Mouse (Mus musculus) lung, embryonic 14.5 days (tissue): Measurements from ENCODE around the gene Gm49337. TPM values are rescaled to one million over a fixed set of nuclear protein-coding genes. Genes with fewer than 3 reads are reported as not detected.

Experiments used
- ATAC-seq: fragments of 200-750 bp; cut with Nextera tagmentation; 2 replicates; pipeline ENCODE4 v1.8.0; 2017; ENCODE audit warnings: mild to moderate bottlenecking, moderate TSS enrichment, moderate library complexity; ENCODE audit not compliant: insufficient read depth
- DNase-seq: peaks from one replicate; pipeline ENCODE4 v3.0.0-alpha.2; 2015
- H3K27ac ChIP-seq: fragments of 300-500 bp; sonication (generic); 2 replicates; pipeline ENCODE4 v1.5.1; 2014; ENCODE audit warnings: low read depth, mild to moderate bottlenecking, moderate library complexity
- H3K27me3 ChIP-seq: fragments of 300-500 bp; sonication (generic); 2 replicates; pipeline ENCODE4 v1.6.1; 2014; ENCODE audit warnings: low read length, control low read depth; ENCODE audit not compliant: insufficient read depth
- H3K36me3 ChIP-seq: fragments of 300-500 bp; sonication (generic); 2 replicates; pipeline ENCODE4 v1.6.1; 2014; ENCODE audit warnings: control low read depth; ENCODE audit not compliant: insufficient read depth
- H3K4me1 ChIP-seq: fragments of 300-500 bp; sonication (generic); 2 replicates; pipeline ENCODE4 v1.6.1; 2014; ENCODE audit warnings: antibody characterized with exemption, control low read depth; ENCODE audit not compliant: insufficient read depth
- H3K4me2 ChIP-seq: fragments of 300-500 bp; sonication (generic); 2 replicates; pipeline ENCODE4 v1.6.1; 2014; ENCODE audit warnings: mild to moderate bottlenecking
- H3K4me3 ChIP-seq: fragments of 300-500 bp; sonication (generic); 2 replicates; pipeline ENCODE4 v1.5.1; 2014; ENCODE audit warnings: low read depth, low read length
- H3K9ac ChIP-seq: fragments of 300-500 bp; sonication (generic); 2 replicates; pipeline ENCODE4 v1.6.1; 2014
- H3K9me3 ChIP-seq: fragments of 300-500 bp; sonication (generic); 2 replicates; pipeline ENCODE4 v1.6.1; 2016; ENCODE audit warnings: low read depth, low read length, control low read depth
- CTCF ChIP-seq: IDR thresholded peaks from 2 replicates; pipeline ENCODE4 v1.5.1; 2016; ENCODE audit warnings: antibody characterized with exemption, low read depth
- WGBS: fragments of 180-500 bp; shearing (Covaris S2); extraction: QIAGEN DNeasy Blood & Tissue Kit; methylation state at CpG from one replicate; pipeline ENCODE4 v1.1.7; 2014; 5-methylcytosine and 5-hydroxymethylcytosine counted together
- polyA plus RNA-seq: library from polyadenylated mRNA; unstranded; fragments of >200 nt; fragmentation: Nextera tagmentation; extraction: Ambion mirVana; gene quantifications from 2 replicates; pipeline ENCODE4 v1.2.1, GENCODE M21; 2014

Gm49337 gene
- polyA plus RNA-seq, 1 experiment from 2014 or later = not detected

GRCm38 (mm10) chr4:116322127-116322526, 148.9 kb downstream of the Gm49337 start:
- no peaks in the 10 kb centered on the region for H3K4me1 ChIP-seq
- H3K9me3 ChIP-seq = no peaks in the 10 kb centered on the region
- H3K27me3 ChIP-seq = no peaks in the 10 kb centered on the region
- no peak overlapping the region for H3K4me2 ChIP-seq
- H3K27ac ChIP-seq = no peak overlapping the region
- no peak for DNase-seq
- peaks cover 52% of the 10 kb centered on the region for H3K36me3 ChIP-seq
- WGBS = 72% methylated on average over 6 of the region's 6 CpGs
- H3K4me3 ChIP-seq = no peak overlapping the region
- H3K9ac ChIP-seq = no peak overlapping the region
- no peak for ATAC-seq
- TF ChIP-seq CTCF = no peak

GRCm38 (mm10) chr4:116329256-116329655, 156.1 kb downstream of the Gm49337 start:
- Histone ChIP-seq H3K36me3 (peaks cover 18% of the 10 kb centered on the region), H3K4me3 (no peak overlapping the region), H3K27ac (no peak overlapping the region), H3K4me1 (no peaks in the 10 kb centered on the region), H3K9me3 (no peaks in the 10 kb centered on the region), H3K4me2 (no peak overlapping the region), H3K9ac (no peak overlapping the region), H3K27me3 (no peaks in the 10 kb centered on the region)
- TF ChIP-seq CTCF = no peak
- WGBS = 85% methylated on average over 3 of the region's 3 CpGs
- ATAC-seq (no peak), DNase-seq (no peak)

GRCm38 (mm10) chr4:116336294-116336693, 163.1 kb downstream of the Gm49337 start:
- 80% methylated on average over 1 of the region's 1 CpGs for WGBS
- Histone ChIP-seq H3K9me3 (no peaks in the 10 kb centered on the region), H3K9ac (no peak overlapping the region), H3K27me3 (no peaks in the 10 kb centered on the region), H3K27ac (no peak overlapping the region), H3K4me1 (no peaks in the 10 kb centered on the region), H3K36me3 (no peaks in the 10 kb centered on the region), H3K4me3 (no peak overlapping the region), H3K4me2 (no peak overlapping the region)
- no peak for TF ChIP-seq CTCF
- peak; percentile 3 for DNase-seq
- no peak for ATAC-seq

- Histone ChIP-seq H3K9ac (no peak overlapping the region), H3K9me3 (no peaks in the 10 kb centered on the region), H3K4me3 (no peak overlapping the region), H3K4me1 (no peaks in the 10 kb centered on the region), H3K36me3 (no peaks in the 10 kb centered on the region), H3K27ac (no peak overlapping the region), H3K27me3 (no peaks in the 10 kb centered on the region), H3K4me2 (no peak overlapping the region)
- TF ChIP-seq CTCF = peak; percentile 78
- DNase-seq (peak; percentile 89), ATAC-seq (no peak; the same call in 1 of the 2 replicates)
These were observed 168.9 kb downstream of the Gm49337 start for GRCm38 (mm10) chr4:116342119-116342518.

Other genes starting within 250 kb of the Gm49337 start
- not detected in 2 replicates for gene Dmbx1, start 233.5 kb upstream of the Gm49337 start, polyA plus RNA-seq
- gene Faah, start 155.5 kb upstream of the Gm49337 start, polyA plus RNA-seq = 6.3 and 8.0 TPM in 2 replicates
- 21.9 and 24.5 TPM in 2 replicates for gene Nsun4, start 119.5 kb upstream of the Gm49337 start, polyA plus RNA-seq
- 466 and 476 TPM in 2 replicates for gene Uqcrh, start 98.3 kb upstream of the Gm49337 start, polyA plus RNA-seq
- gene Lrrc41, start 98.1 kb upstream of the Gm49337 start, polyA plus RNA-seq = 77.2 and 82.6 TPM in 2 replicates
- 35.9 and 43.2 TPM in 2 replicates for gene Rad54l, start 49.7 kb upstream of the Gm49337 start, polyA plus RNA-seq
- gene Pomgnt1, start 49.5 kb upstream of the Gm49337 start, polyA plus RNA-seq = 63.3 and 66.5 TPM in 2 replicates
- gene Lurap1, start 22.0 kb upstream of the Gm49337 start, polyA plus RNA-seq = 2.5 and 3.4 TPM in 2 replicates
- gene Tspan1, start 5.8 kb upstream of the Gm49337 start, polyA plus RNA-seq = 7.0 and 7.5 TPM in 2 replicates
- gene 1700042G07Rik, start within 50 bp of the Gm49337 start, polyA plus RNA-seq = not detected in 2 replicates
- 26.4 and 28.7 TPM in 2 replicates for gene Pik3r3, start 48.2 kb downstream of the Gm49337 start, polyA plus RNA-seq